Mouse (Mus musculus) forebrain, embryonic 16.5 days (tissue): ENCODE measurements around the gene B4galt1. TPM values are rescaled to one million over a fixed set of nuclear protein-coding genes. Genes with fewer than 3 reads are reported as not detected.

Source experiments
- ATAC-seq: fragments of 200-750 bp; cut with Nextera tagmentation; 2 replicates; pipeline ENCODE4 v1.8.0; 2017; ENCODE audit warnings: mild to moderate bottlenecking, moderate library complexity
- H3K27ac ChIP-seq: fragments of 300-500 bp; sonication (generic); 2 replicates; pipeline ENCODE4 v1.5.1; 2014; ENCODE audit warnings: low read length, control low read depth
- H3K27me3 ChIP-seq: fragments of 300-500 bp; sonication (generic); replicated peaks from 2 replicates; pipeline ENCODE4 v1.6.1; 2014; ENCODE audit warnings: low read length; ENCODE audit not compliant: control insufficient read depth, insufficient read depth
- H3K36me3 ChIP-seq: fragments of 300-500 bp; sonication (generic); 2 replicates; pipeline ENCODE4 v1.6.1; 2014; ENCODE audit not compliant: control insufficient read depth, insufficient read depth
- H3K4me1 ChIP-seq: fragments of 300-500 bp; sonication (generic); replicated peaks from 2 replicates; pipeline ENCODE4 v1.6.1; 2014; ENCODE audit warnings: low read length; ENCODE audit not compliant: control insufficient read depth, insufficient read depth
- H3K4me2 ChIP-seq: fragments of 300-500 bp; sonication (generic); 2 replicates; pipeline ENCODE4 v1.6.1; 2014; ENCODE audit warnings: mild to moderate bottlenecking, low read length, control low read depth
- H3K4me3 ChIP-seq: fragments of 300-500 bp; sonication (generic); replicated peaks from 2 replicates; pipeline ENCODE4 v1.5.1; 2014; ENCODE audit warnings: mild to moderate bottlenecking, low read length, control low read depth
- H3K9ac ChIP-seq: fragments of 300-500 bp; sonication (generic); replicated peaks from 2 replicates; pipeline ENCODE4 v1.6.1; 2014; ENCODE audit warnings: low read depth, low read length, control low read depth
- H3K9me3 ChIP-seq: fragments of 300-500 bp; sonication (generic); 2 replicates; pipeline ENCODE4 v1.6.1; 2016; ENCODE audit warnings: low read length; ENCODE audit not compliant: control insufficient read depth
- WGBS: fragments of 180-500 bp; shearing (Covaris S2); extraction: QIAGEN DNeasy Blood & Tissue Kit; methylation state at CpG from one replicate; pipeline ENCODE4 v1.1.7; 2014; 5-methylcytosine and 5-hydroxymethylcytosine counted together
- polyA plus RNA-seq: library from polyadenylated mRNA; unstranded; fragments of >200 nt; fragmentation: Nextera tagmentation; extraction: Ambion mirVana; gene quantifications from 2 replicates; pipeline ENCODE4 v1.2.1, GENCODE M21; 2015

Gene B4galt1
- polyA plus RNA-seq, 1 experiment from 2014 or later: 6.9 TPM

DNA sequence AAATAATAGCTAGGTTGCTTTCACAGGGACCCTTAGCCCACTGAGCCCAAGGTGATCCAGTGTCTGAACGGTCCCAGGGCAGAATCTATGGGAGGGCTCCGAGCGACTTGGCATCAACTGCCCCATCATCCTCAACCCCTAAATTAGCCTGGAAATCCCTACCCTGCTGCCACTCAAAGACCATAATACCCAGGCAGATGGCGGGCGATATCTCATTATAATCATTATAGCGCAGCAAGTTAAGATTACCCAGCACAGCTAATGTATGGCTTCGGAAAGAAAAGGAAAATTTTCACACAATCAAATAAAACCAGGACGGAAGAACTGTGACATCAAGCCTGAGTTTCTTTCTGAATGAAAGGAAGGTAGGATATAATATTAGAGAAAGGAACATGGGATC lies 5.6 kb downstream of the B4galt1 start:
- Histone ChIP-seq H3K4me2 (no peak overlapping the region), H3K4me1 (peaks cover 41% of the 10 kb centered on the region), H3K27me3 (no peaks in the 10 kb centered on the region), H3K4me3 (no peak overlapping the region), H3K9ac (no peak overlapping the region), H3K36me3 (no peaks in the 10 kb centered on the region), H3K27ac (no peak overlapping the region), H3K9me3 (no peaks in the 10 kb centered on the region)
- ATAC-seq: no peak
- 61% methylated on average over 8 of the region's 8 CpGs for WGBS

DNA sequence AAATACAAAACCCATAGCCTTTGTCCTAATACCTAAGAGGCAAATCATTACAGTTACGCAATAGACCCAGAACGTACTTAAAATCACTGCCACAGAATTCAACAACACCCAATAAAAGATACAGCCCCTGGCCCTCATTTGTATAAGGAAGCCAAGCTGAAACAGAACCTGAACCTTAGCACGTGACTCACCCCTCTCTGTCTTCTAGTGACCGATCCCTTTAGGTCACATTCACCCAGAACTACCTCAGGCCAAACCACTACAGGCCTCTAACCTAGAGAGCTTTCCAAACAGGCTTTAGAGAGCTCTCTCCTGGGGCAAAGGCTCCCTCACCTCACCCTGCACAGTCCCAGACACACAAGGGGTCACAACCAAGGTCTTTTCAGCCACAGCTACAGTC lies 6.6 kb downstream of the B4galt1 start:
- peaks cover 31% of the 10 kb centered on the region for H3K4me1 ChIP-seq
- 91% methylated on average over 4 of the region's 4 CpGs for WGBS
- H3K36me3 ChIP-seq: no peaks in the 10 kb centered on the region
- no peak for ATAC-seq
- no peak overlapping the region for H3K9ac ChIP-seq
- no peak overlapping the region for H3K4me2 ChIP-seq
- no peaks in the 10 kb centered on the region for H3K9me3 ChIP-seq
- H3K27ac ChIP-seq: no peak overlapping the region
- no peaks in the 10 kb centered on the region for H3K27me3 ChIP-seq
- no peak overlapping the region for H3K4me3 ChIP-seq

DNA sequence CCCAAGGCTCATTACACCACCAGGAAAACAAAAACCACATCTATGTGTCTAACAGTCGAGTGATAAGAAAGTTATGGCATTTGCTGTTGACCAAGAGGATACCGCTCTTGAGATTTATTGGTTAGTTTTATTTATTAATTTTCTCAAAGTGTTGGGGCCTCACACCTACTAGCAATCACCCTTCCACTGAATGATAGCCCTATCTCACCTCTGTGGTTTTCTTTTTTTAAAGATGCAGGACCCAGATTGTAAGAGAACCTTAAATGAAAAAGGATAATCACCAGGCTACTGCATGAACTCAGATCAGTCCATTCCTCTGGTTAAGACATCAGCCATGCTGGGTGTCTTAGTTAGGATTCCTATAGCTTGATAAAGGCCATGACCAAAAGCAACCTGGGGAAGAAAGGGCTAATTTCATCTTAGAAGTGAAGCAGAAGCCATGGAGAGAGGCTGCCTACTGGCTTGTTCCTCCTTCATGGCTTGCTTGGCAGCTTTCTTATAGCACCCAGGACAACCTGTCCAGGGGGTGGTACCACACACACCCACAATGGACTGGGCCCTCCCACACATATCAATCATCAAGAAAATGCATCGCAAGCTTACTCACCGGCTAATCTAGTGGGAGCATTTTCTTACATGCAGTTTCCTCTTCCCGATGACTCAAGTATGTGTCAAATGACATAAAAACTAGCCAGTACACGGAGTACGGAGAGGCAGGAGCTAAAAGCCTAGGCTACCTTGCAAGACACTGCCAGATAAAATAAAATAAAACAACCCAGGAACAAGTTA lies 7.5 kb downstream of the B4galt1 start:
- no peak overlapping the region for H3K27ac ChIP-seq
- no peaks in the 10 kb centered on the region for H3K36me3 ChIP-seq
- no peaks in the 10 kb centered on the region for H3K27me3 ChIP-seq
- no peak overlapping the region for H3K4me3 ChIP-seq
- H3K9me3 ChIP-seq: no peaks in the 10 kb centered on the region
- WGBS: 93% methylated on average over 7 of the region's 7 CpGs
- no peak for ATAC-seq
- H3K9ac ChIP-seq: no peak overlapping the region
- H3K4me2 ChIP-seq: no peak overlapping the region
- H3K4me1 ChIP-seq: peaks cover 24% of the 10 kb centered on the region

- Histone ChIP-seq H3K36me3 (no peaks in the 10 kb centered on the region), H3K4me1 (peaks cover 20% of the 10 kb centered on the region), H3K9ac (no peak overlapping the region), H3K9me3 (no peaks in the 10 kb centered on the region), H3K27me3 (no peaks in the 10 kb centered on the region), H3K4me2 (no peak overlapping the region), H3K27ac (peak overlapping the region; percentile 59), H3K4me3 (no peak overlapping the region)
- WGBS: 55% methylated on average over 12 of the region's 12 CpGs
- no peak; the same call in 1 of the 2 replicates for ATAC-seq
These were observed 8.7 kb downstream of the B4galt1 start for GRCm38 (mm10) chr4:40844811-40845751.

- WGBS: 13% methylated on average over 5 of the region's 5 CpGs
- Histone ChIP-seq H3K36me3 (no peaks in the 10 kb centered on the region), H3K4me3 (no peak overlapping the region), H3K9me3 (no peaks in the 10 kb centered on the region), H3K4me2 (no peak overlapping the region), H3K27me3 (no peaks in the 10 kb centered on the region), H3K9ac (no peak overlapping the region), H3K4me1 (peaks cover 20% of the 10 kb centered on the region), H3K27ac (peak overlapping the region; percentile 59)
- peak; percentile 76 for ATAC-seq
These were observed 9.5 kb downstream of the B4galt1 start for GRCm38 (mm10) chr4:40844251-40844721.

DNA sequence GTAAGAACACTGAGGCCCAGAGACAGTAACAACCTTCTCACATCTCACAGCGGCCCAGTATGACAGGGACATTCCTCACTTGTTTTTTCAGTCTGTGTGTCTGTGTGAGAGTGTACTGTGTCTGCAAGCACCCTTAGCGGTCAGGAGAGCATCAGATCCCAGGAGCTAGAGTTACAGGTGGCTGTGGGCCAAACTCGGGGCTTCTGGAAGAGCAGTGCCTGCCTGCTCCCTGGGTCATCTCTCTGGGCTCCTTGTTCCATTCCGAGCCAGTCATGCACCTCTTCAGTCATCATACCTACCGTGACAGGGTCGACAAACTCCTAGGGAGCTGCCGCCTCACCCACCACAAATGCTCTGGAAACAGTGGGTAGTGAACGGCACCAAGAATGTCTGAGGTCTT lies 10.1 kb downstream of the B4galt1 start:
- Histone ChIP-seq H3K27me3 (no peaks in the 10 kb centered on the region), H3K4me3 (no peak overlapping the region), H3K4me1 (peaks cover 18% of the 10 kb centered on the region), H3K4me2 (no peak overlapping the region), H3K9ac (no peak overlapping the region), H3K36me3 (no peaks in the 10 kb centered on the region), H3K27ac (0 out of 2 replicates have a peak overlapping the region, but pooled peaks have one; percentile 5), H3K9me3 (no peaks in the 10 kb centered on the region)
- 69% methylated on average over 8 of the region's 8 CpGs for WGBS
- no peak for ATAC-seq

GRCm38 (mm10) chr4:40840448-40840847 lies 13.4 kb downstream of the B4galt1 start:
- H3K9ac ChIP-seq: no peak overlapping the region
- no peak overlapping the region for H3K4me2 ChIP-seq
- ATAC-seq: no peak
- H3K27me3 ChIP-seq: no peaks in the 10 kb centered on the region
- 88% methylated on average over 2 of the region's 2 CpGs for WGBS
- no peaks in the 10 kb centered on the region for H3K36me3 ChIP-seq
- H3K27ac ChIP-seq: no peak overlapping the region
- no peaks in the 10 kb centered on the region for H3K9me3 ChIP-seq
- peaks cover 23% of the 10 kb centered on the region for H3K4me1 ChIP-seq
- H3K4me3 ChIP-seq: no peak overlapping the region

GRCm38 (mm10) chr4:40839251-40839650 lies 14.6 kb downstream of the B4galt1 start:
- Histone ChIP-seq H3K9ac (no peak overlapping the region), H3K27me3 (no peaks in the 10 kb centered on the region), H3K4me3 (no peak overlapping the region), H3K4me2 (no peak overlapping the region), H3K9me3 (no peaks in the 10 kb centered on the region), H3K4me1 (peaks cover 18% of the 10 kb centered on the region), H3K36me3 (no peaks in the 10 kb centered on the region), H3K27ac (no peak overlapping the region)
- WGBS: 91% methylated on average over 12 of the region's 12 CpGs
- ATAC-seq: no peak
